Mouse (Mus musculus) liver, adult 2 months (tissue): ENCODE measurements at regions not wholly inside any gene's neighbourhood (a gene's known extent, or its start where the extent isn't known, plus 50 kb on each side); places are given as distances from the start of the nearest gene placed in this dataset.

Experiments
- CTCF ChIP-seq: fragments of 200-500 bp; IDR thresholded peaks from 2 replicates; pipeline ENCODE4 v1.5.1; 2011; ENCODE audit warnings: low read depth, low read length, control low read depth
- POLR2A ChIP-seq: fragments of 200-500 bp; IDR thresholded peaks from 2 replicates; pipeline ENCODE4 v1.6.1; 2011; ENCODE audit warnings: low read length, control low read depth; ENCODE audit not compliant: insufficient read depth; ENCODE audit errors: extremely low read depth

- TF ChIP-seq CTCF: no peak
- TF ChIP-seq POLR2A: no peak
Measured at GRCm38 (mm10) chr6:41161693-41162092, 126.4 kb upstream of the 2210010C04Rik start.
